Mouse (Mus musculus): ENCODE results near the gene Tsfm. TPM values are rescaled to one million over a fixed set of nuclear protein-coding genes. Genes with fewer than 3 reads are reported as not detected.
A peak's percentile ranks its signal among the peaks of the same experiment; 100 is the strongest.

Gene Tsfm
- polyA plus RNA-seq, 1 experiment from 2014 or later: 37.1 TPM

- Histone ChIP-seq H3K27me3 (ENCODE audit: control insufficient read depth, insufficient read depth, low read depth, low read length) (peaks cover 54% of the 10 kb centered on the region), H3K4me2 (ENCODE audit: low read depth, low read length) (peak overlapping the region; percentile 1; the same call in 1 of the 2 replicates), H3K9me3 (replicated peaks; ENCODE audit: control insufficient read depth, low read length) (no peaks in the 10 kb centered on the region), H3K4me1 (ENCODE audit: control insufficient read depth, low read depth, low read length) (no peaks in the 10 kb centered on the region), H3K27ac (ENCODE audit: low read length) (no peak overlapping the region), H3K4me3 (ENCODE audit: low read depth, low read length) (no peak overlapping the region), H3K36me3 (ENCODE audit: control insufficient read depth, insufficient read depth) (no peaks in the 10 kb centered on the region), H3K9ac (ENCODE audit: low read depth, low read length) (no peak overlapping the region)
- ATAC-seq (ENCODE audit: low read depth): no peak
- WGBS (ENCODE audit: insufficient replicate concordance): 5% methylated on average over 35 of the region's 35 CpGs
These were observed 18.2 kb upstream of the Tsfm start for GRCm38 (mm10) chr10:127048608-127049394.

GRCm38 (mm10) chr10:127047954-127048353, 17.3 kb upstream of the Tsfm start, which contains the start of gene Cyp27b1:
Gene Cyp27b1 (plus strand): TSS chr10:127048250.
- Histone ChIP-seq H3K4me1 (ENCODE audit: control insufficient read depth, low read depth, low read length) (peaks cover under 1% of the 10 kb centered on the region), H3K9me3 (replicated peaks; ENCODE audit: control insufficient read depth, low read length) (no peaks in the 10 kb centered on the region), H3K27ac (ENCODE audit: low read length) (no peak within 1 kb of the TSS), H3K4me3 (ENCODE audit: low read depth, low read length) (no peak within 1 kb of the TSS), H3K27me3 (ENCODE audit: control insufficient read depth, insufficient read depth, low read depth, low read length) (peaks cover 51% of the 10 kb centered on the region), H3K4me2 (ENCODE audit: low read depth, low read length) (peak within 1 kb of the TSS; percentile 1; the same call in 1 of the 2 replicates), H3K36me3 (ENCODE audit: control insufficient read depth, insufficient read depth) (no peaks in the 10 kb centered on the region), H3K9ac (ENCODE audit: low read depth, low read length) (no peak within 1 kb of the TSS)
- 29% methylated on average over 5 of the region's 5 CpGs for WGBS (ENCODE audit: insufficient replicate concordance)
- ATAC-seq (ENCODE audit: low read depth): no peak

GRCm38 (mm10) chr10:127043187-127043586, 12.5 kb upstream of the Tsfm start:
- WGBS (ENCODE audit: insufficient replicate concordance): 68% methylated on average over 6 of the region's 6 CpGs
- H3K4me1 ChIP-seq (ENCODE audit: control insufficient read depth, low read depth, low read length): peaks cover 17% of the 10 kb centered on the region
- no peak overlapping the region for H3K27ac ChIP-seq (ENCODE audit: low read length)
- H3K9me3 ChIP-seq (replicated peaks; ENCODE audit: control insufficient read depth, low read length): no peaks in the 10 kb centered on the region
- H3K4me3 ChIP-seq (ENCODE audit: low read depth, low read length): no peak overlapping the region
- peaks cover 34% of the 10 kb centered on the region for H3K27me3 ChIP-seq (ENCODE audit: control insufficient read depth, insufficient read depth, low read depth, low read length)
- H3K36me3 ChIP-seq (ENCODE audit: control insufficient read depth, insufficient read depth): no peaks in the 10 kb centered on the region
- no peak for ATAC-seq (ENCODE audit: low read depth)
- no peak overlapping the region for H3K9ac ChIP-seq (ENCODE audit: low read depth, low read length)
- no peak overlapping the region for H3K4me2 ChIP-seq (ENCODE audit: low read depth, low read length)

- H3K9ac ChIP-seq (ENCODE audit: low read depth, low read length): peak overlapping the region; percentile 63
- peak overlapping the region; percentile 93 for H3K4me2 ChIP-seq (ENCODE audit: low read depth, low read length)
- no peaks in the 10 kb centered on the region for H3K9me3 ChIP-seq (replicated peaks; ENCODE audit: control insufficient read depth, low read length)
- H3K4me1 ChIP-seq (ENCODE audit: control insufficient read depth, low read depth, low read length): peaks cover 17% of the 10 kb centered on the region
- peak overlapping the region; percentile 81 for H3K4me3 ChIP-seq (ENCODE audit: low read depth, low read length)
- 13% methylated on average over 5 of the region's 5 CpGs for WGBS (ENCODE audit: insufficient replicate concordance)
- peaks cover 28% of the 10 kb centered on the region for H3K27me3 ChIP-seq (ENCODE audit: control insufficient read depth, insufficient read depth, low read depth, low read length)
- H3K36me3 ChIP-seq (ENCODE audit: control insufficient read depth, insufficient read depth): no peaks in the 10 kb centered on the region
- ATAC-seq (ENCODE audit: low read depth): no peak
- peak overlapping the region; percentile 46 for H3K27ac ChIP-seq (ENCODE audit: low read length)
These were observed 12.0 kb upstream of the Tsfm start for GRCm38 (mm10) chr10:127042468-127043115.

- Histone ChIP-seq H3K4me2 (ENCODE audit: low read depth, low read length) (peak overlapping the region; percentile 93), H3K4me1 (ENCODE audit: control insufficient read depth, low read depth, low read length) (peaks cover 17% of the 10 kb centered on the region), H3K9ac (ENCODE audit: low read depth, low read length) (peak overlapping the region; percentile 63), H3K9me3 (replicated peaks; ENCODE audit: control insufficient read depth, low read length) (no peaks in the 10 kb centered on the region), H3K4me3 (ENCODE audit: low read depth, low read length) (peak overlapping the region; percentile 81), H3K36me3 (ENCODE audit: control insufficient read depth, insufficient read depth) (no peaks in the 10 kb centered on the region), H3K27me3 (ENCODE audit: control insufficient read depth, insufficient read depth, low read depth, low read length) (peaks cover 28% of the 10 kb centered on the region), H3K27ac (ENCODE audit: low read length) (no peak overlapping the region)
- ATAC-seq (ENCODE audit: low read depth): peak; percentile 82
- WGBS (ENCODE audit: insufficient replicate concordance): under 1% methylated on average over 44 of the region's 44 CpGs
These were observed 11.2 kb upstream of the Tsfm start for GRCm38 (mm10) chr10:127041774-127042338.

- peak within 1 kb of the TSS; percentile 81 for H3K4me3 ChIP-seq (ENCODE audit: low read depth, low read length)
- peak; percentile 52 for ATAC-seq (ENCODE audit: low read depth)
- peak within 1 kb of the TSS; percentile 93 for H3K4me2 ChIP-seq (ENCODE audit: low read depth, low read length)
- peak within 1 kb of the TSS; percentile 63 for H3K9ac ChIP-seq (ENCODE audit: low read depth, low read length)
- 1% methylated on average over 28 of the region's 28 CpGs for WGBS (ENCODE audit: insufficient replicate concordance)
- H3K27me3 ChIP-seq (ENCODE audit: control insufficient read depth, insufficient read depth, low read depth, low read length): peaks cover 28% of the 10 kb centered on the region
- H3K4me1 ChIP-seq (ENCODE audit: control insufficient read depth, low read depth, low read length): peaks cover 17% of the 10 kb centered on the region
- H3K36me3 ChIP-seq (ENCODE audit: control insufficient read depth, insufficient read depth): no peaks in the 10 kb centered on the region
- no peaks in the 10 kb centered on the region for H3K9me3 ChIP-seq (replicated peaks; ENCODE audit: control insufficient read depth, low read length)
- peak within 1 kb of the TSS; percentile 46; the same call in 1 of the 2 replicates for H3K27ac ChIP-seq (ENCODE audit: low read length)
These were observed 10.7 kb upstream of the Tsfm start, which contains the start of the genes Mettl1 and Eef1akmt3 for GRCm38 (mm10) chr10:127041274-127041766. Gene Mettl1 (plus strand): TSS chr10:127041414. Gene Eef1akmt3 (minus strand): TSS chr10:127041513.

- Histone ChIP-seq H3K9ac (ENCODE audit: low read depth, low read length) (peak overlapping the region; percentile 63), H3K36me3 (ENCODE audit: control insufficient read depth, insufficient read depth) (no peaks in the 10 kb centered on the region), H3K9me3 (replicated peaks; ENCODE audit: control insufficient read depth, low read length) (no peaks in the 10 kb centered on the region), H3K4me2 (ENCODE audit: low read depth, low read length) (peak overlapping the region; percentile 93), H3K4me1 (ENCODE audit: control insufficient read depth, low read depth, low read length) (peaks cover 17% of the 10 kb centered on the region), H3K27ac (ENCODE audit: low read length) (no peak overlapping the region), H3K27me3 (ENCODE audit: control insufficient read depth, insufficient read depth, low read depth, low read length) (peaks cover 28% of the 10 kb centered on the region), H3K4me3 (ENCODE audit: low read depth, low read length) (peak overlapping the region; percentile 81)
- 1% methylated on average over 20 of the region's 20 CpGs for WGBS (ENCODE audit: insufficient replicate concordance)
- ATAC-seq (ENCODE audit: low read depth): no peak
These were observed 10.1 kb upstream of the Tsfm start for GRCm38 (mm10) chr10:127040569-127041214.

- H3K4me1 ChIP-seq (ENCODE audit: control insufficient read depth, low read depth, low read length): peaks cover 13% of the 10 kb centered on the region
- no peak overlapping the region for H3K4me3 ChIP-seq (ENCODE audit: low read depth, low read length)
- ATAC-seq (ENCODE audit: low read depth): no peak
- peaks cover 28% of the 10 kb centered on the region for H3K27me3 ChIP-seq (ENCODE audit: control insufficient read depth, insufficient read depth, low read depth, low read length)
- H3K4me2 ChIP-seq (ENCODE audit: low read depth, low read length): no peak overlapping the region
- H3K36me3 ChIP-seq (ENCODE audit: control insufficient read depth, insufficient read depth): no peaks in the 10 kb centered on the region
- WGBS (ENCODE audit: insufficient replicate concordance): 65% methylated on average over 12 of the region's 12 CpGs
- H3K27ac ChIP-seq (ENCODE audit: low read length): no peak overlapping the region
- no peak overlapping the region for H3K9ac ChIP-seq (ENCODE audit: low read depth, low read length)
- no peaks in the 10 kb centered on the region for H3K9me3 ChIP-seq (replicated peaks; ENCODE audit: control insufficient read depth, low read length)
These were observed 7.0 kb upstream of the Tsfm start for GRCm38 (mm10) chr10:127037641-127038040.

Measured in liver, embryonic 16.5 days (tissue).